Comparison of ENCODE assay signal across 7 mouse cellular contexts in genomic region chr1:86586992-86587391, GRCm38 (mm10). TPM values are rescaled to one million over a fixed set of nuclear protein-coding genes. Genes with fewer than 3 reads are reported as not detected.
DNase-seq lines count a peak whose midpoint lies in the region; ATAC-seq lines count a peak whose summit lies in the region.

No protein-coding gene starts in this region.

- H3K27me3 ChIP-seq in intestine, embryonic 14.5 days (replicated peaks; ENCODE audit: control insufficient read depth, insufficient read depth, low read length), result no peaks in the 10 kb centered on the region
- H3K27me3 ChIP-seq in midbrain, embryonic 10.5 days (ENCODE audit: low read depth, poor library complexity, severe bottlenecking), result no peaks in the 10 kb centered on the region

- WGBS in intestine, embryonic 14.5 days, result under 1% methylated on average over 26 of the region's 26 CpGs
- WGBS in midbrain, embryonic 10.5 days, result under 1% methylated on average over 26 of the region's 26 CpGs

- H3K9me3 ChIP-seq in intestine, embryonic 14.5 days (ENCODE audit: control insufficient read depth, low read length), result no peaks in the 10 kb centered on the region
- no peaks in the 10 kb centered on the region for H3K9me3 ChIP-seq in midbrain, embryonic 10.5 days (replicated peaks)

- ATAC-seq in intestine, embryonic 14.5 days (replicated peaks; ENCODE audit: low FRiP score, low TSS enrichment, low read depth), result peak; percentile 25; the same call in 1 of the 2 replicates

- H3K36me3 ChIP-seq in intestine, embryonic 14.5 days (ENCODE audit: control insufficient read depth, insufficient read depth, low read length), result peaks cover 23% of the 10 kb centered on the region
- peaks cover 24% of the 10 kb centered on the region for H3K36me3 ChIP-seq in midbrain, embryonic 10.5 days

- H3K4me1 ChIP-seq in intestine, embryonic 14.5 days (replicated peaks; ENCODE audit: control insufficient read depth, insufficient read depth, low read length), result peaks cover 12% of the 10 kb centered on the region
- H3K4me1 ChIP-seq in midbrain, embryonic 10.5 days, result peaks cover 28% of the 10 kb centered on the region

- DNase-seq in adrenal gland, adult (ENCODE audit: inconsistent age in 2 of 2, low spot score in 1 of 2), result peak; percentile 81 to 93
- peak; percentile 88 for DNase-seq in embryo, embryonic 11 days
- DNase-seq in gastrocnemius, postnatal 25 days, result peak; percentile 64
- DNase-seq in intestine, embryonic 14.5 days (ENCODE audit: low spot score), result peak; percentile 93
- peak; percentile 81 for DNase-seq in left cerebral cortex, postnatal 25 days (ENCODE audit: low spot score in 2 of 2)
- DNase-seq in midbrain, embryonic 10.5 days (ENCODE audit: low spot score), result peak; percentile 83
- DNase-seq in right cerebral cortex, postnatal 4 days, result peak; percentile 85

- intact Hi-C loops in left cerebral cortex, postnatal 25 days (cut with DNase I), result no loop called here

- no peak overlapping the region for H3K27ac ChIP-seq in intestine, embryonic 14.5 days (ENCODE audit: low read depth)
- peak overlapping the region; percentile 86 for H3K27ac ChIP-seq in midbrain, embryonic 10.5 days (replicated peaks)

- H3K9ac ChIP-seq in intestine, embryonic 14.5 days (ENCODE audit: low read length), result peak overlapping the region; percentile 79

- H3K4me3 ChIP-seq in intestine, embryonic 14.5 days (ENCODE audit: low read depth, low read length), result peak overlapping the region; percentile 94
- peak overlapping the region; percentile 74 for H3K4me3 ChIP-seq in midbrain, embryonic 10.5 days

- peak overlapping the region; percentile 88 for H3K4me2 ChIP-seq in intestine, embryonic 14.5 days (ENCODE audit: low read length)

RNA-seq across cellular contexts. Expression of gene Cops7b, which starts 4.3 kb away (rescaled TPM):
- 10 to 100 TPM in 1 of 2 experiments, 1 to 10 TPM in 1; 9.6 to 10.4 TPM for total RNA-seq in gastrocnemius, postnatal 25 days (2021)
- polyA plus RNA-seq in intestine, embryonic 14.5 days (2014; fragmentation: Nextera tagmentation; extraction: Ambion mirVana), result 36.9 and 43.0 TPM in 2 replicates
- 10 to 100 TPM; 27.5 to 29.6 TPM for total RNA-seq in left cerebral cortex, postnatal 25 days (2021)
- polyA plus RNA-seq in midbrain, embryonic 10.5 days (2016; fragmentation: Nextera tagmentation; extraction: Ambion mirVana), result 72.3 and 73.5 TPM in 2 replicates

RNA-seq across cellular contexts. Expression of gene Pde6d, which starts 4.6 kb away (rescaled TPM):
- 10 to 100 TPM; 21.9 to 29.6 TPM for total RNA-seq in gastrocnemius, postnatal 25 days (2021)
- polyA plus RNA-seq in intestine, embryonic 14.5 days (2014; fragmentation: Nextera tagmentation; extraction: Ambion mirVana), result 45.7 and 46.0 TPM in 2 replicates
- 10 to 100 TPM; 49.4 to 58.1 TPM for total RNA-seq in left cerebral cortex, postnatal 25 days (2021)
- polyA plus RNA-seq in midbrain, embryonic 10.5 days (2016; fragmentation: Nextera tagmentation; extraction: Ambion mirVana), result 78.3 and 78.9 TPM in 2 replicates
